Mouse (Mus musculus) stomach, embryonic 14.5 days (tissue): ENCODE measurements around the gene Bcl7b. TPM values are rescaled to one million over a fixed set of nuclear protein-coding genes. Genes with fewer than 3 reads are reported as not detected.
"Not testable (repeated sequence)": the region's sequence is repeated elsewhere in the genome, so short reads cannot be mapped to it uniquely, and the experiment has no call there.

Experiments used
- ATAC-seq: fragments of 200-750 bp; cut with Nextera tagmentation; 2 replicates; pipeline ENCODE4 v1.8.0; 2017; ENCODE audit warnings: low read depth, moderate TSS enrichment; ENCODE audit not compliant: insufficient number of reproducible peaks, insufficient read depth, low FRiP score
- H3K27ac ChIP-seq: fragments of 300-500 bp; sonication (generic); 2 replicates; pipeline ENCODE4 v1.5.1; 2014; ENCODE audit warnings: mild to moderate bottlenecking, low read length, moderate library complexity, mixed read lengths
- H3K27me3 ChIP-seq: fragments of 300-500 bp; sonication (generic); 2 replicates; pipeline ENCODE4 v1.6.1; 2014; ENCODE audit warnings: low read length, control low read depth, mixed read lengths; ENCODE audit not compliant: control insufficient read depth, insufficient read depth
- H3K36me3 ChIP-seq: fragments of 300-500 bp; sonication (generic); 2 replicates; pipeline ENCODE4 v1.6.1; 2014; ENCODE audit warnings: mild to moderate bottlenecking, control low read depth, low read length, moderate library complexity, mixed read lengths; ENCODE audit not compliant: control insufficient read depth, insufficient read depth
- H3K4me1 ChIP-seq: fragments of 300-500 bp; sonication (generic); 2 replicates; pipeline ENCODE4 v1.6.1; 2014; ENCODE audit warnings: low read length, control low read depth, mixed read lengths; ENCODE audit not compliant: control insufficient read depth, insufficient read depth
- H3K4me2 ChIP-seq: fragments of 300-500 bp; sonication (generic); replicated peaks from 2 replicates; pipeline ENCODE4 v1.6.1; 2014; ENCODE audit warnings: low read depth, low read length, control low read depth
- H3K4me3 ChIP-seq: fragments of 300-500 bp; sonication (generic); 2 replicates; pipeline ENCODE4 v1.5.1; 2014; ENCODE audit warnings: low read depth, low read length, control low read depth
- H3K9ac ChIP-seq: fragments of 300-500 bp; sonication (generic); replicated peaks from 2 replicates; pipeline ENCODE4 v1.6.1; 2014; ENCODE audit warnings: low read depth, mild to moderate bottlenecking, control low read depth, low read length, moderate library complexity, mixed read lengths
- H3K9me3 ChIP-seq: fragments of 300-500 bp; sonication (generic); 2 replicates; pipeline ENCODE4 v1.6.1; 2016; ENCODE audit warnings: low read depth, low read length, control low read depth; ENCODE audit not compliant: control insufficient read depth
- WGBS: fragments of 180-500 bp; shearing (Covaris S2); extraction: QIAGEN DNeasy Blood & Tissue Kit; methylation state at CpG from one replicate; pipeline ENCODE4 v1.1.7; 2014; 5-methylcytosine and 5-hydroxymethylcytosine counted together
- polyA plus RNA-seq: library from polyadenylated mRNA; unstranded; fragments of >200 nt; fragmentation: Nextera tagmentation; extraction: Ambion mirVana; gene quantifications from 2 replicates; pipeline ENCODE4 v1.2.1, GENCODE M21; 2014

Bcl7b gene
- polyA plus RNA-seq, 1 experiment from 2014 or later = 48.9 TPM

DNA sequence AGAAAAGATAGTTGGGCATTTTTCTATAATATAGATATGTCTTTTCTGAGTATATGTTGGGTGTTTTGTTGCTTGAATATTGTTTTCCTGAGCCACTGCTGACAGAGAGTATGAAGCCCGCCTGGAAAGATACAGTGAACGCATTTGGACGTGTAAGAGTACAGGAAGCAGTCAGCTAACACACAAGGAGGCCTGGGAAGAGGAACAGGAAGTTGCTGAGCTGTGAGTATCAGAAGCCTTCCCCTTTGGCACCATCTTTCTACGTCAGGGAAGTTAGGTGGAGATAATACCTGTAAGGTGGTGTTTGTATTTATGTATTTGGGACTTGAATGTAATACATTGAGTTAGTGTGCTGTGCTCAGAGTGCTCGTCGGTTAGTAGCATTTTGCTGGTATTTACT, 28.3 kb downstream of the Bcl7b start:
- H3K9ac ChIP-seq = no peak overlapping the region
- 77% methylated on average over 6 of the region's 6 CpGs for WGBS
- no peak overlapping the region for H3K27ac ChIP-seq
- H3K4me3 ChIP-seq = no peak overlapping the region
- H3K36me3 ChIP-seq = peaks cover 45% of the 10 kb centered on the region
- no peaks in the 10 kb centered on the region for H3K27me3 ChIP-seq
- no peak for ATAC-seq
- no peaks in the 10 kb centered on the region for H3K9me3 ChIP-seq
- no peak overlapping the region for H3K4me2 ChIP-seq
- 0 out of 2 replicates have a peak, but pooled peaks cover 4% of the 10 kb centered on the region for H3K4me1 ChIP-seq

DNA sequence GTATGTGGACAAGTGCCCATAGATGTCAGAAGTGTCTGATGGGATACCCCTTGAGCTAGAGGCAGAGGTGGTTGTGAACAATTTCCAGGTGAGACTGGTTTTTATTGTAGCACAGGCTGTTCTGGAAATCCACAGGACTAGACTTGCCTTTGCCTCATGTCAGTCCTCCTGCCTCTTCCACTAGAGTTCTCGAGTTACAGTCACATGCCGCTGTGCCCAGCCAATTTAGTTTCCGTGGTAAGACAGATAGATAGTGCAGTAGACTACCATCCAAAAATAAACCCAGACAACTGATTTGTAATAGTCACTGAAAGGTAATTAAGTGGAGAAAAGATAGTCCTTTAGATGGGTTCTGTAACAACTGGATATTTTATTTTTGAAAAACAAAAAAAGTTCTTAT, 34.7 kb downstream of the Bcl7b start:
- Histone ChIP-seq H3K27ac (no peak overlapping the region), H3K36me3 (peaks cover 71% of the 10 kb centered on the region), H3K9me3 (no peaks in the 10 kb centered on the region), H3K9ac (no peak overlapping the region), H3K4me1 (no peaks in the 10 kb centered on the region), H3K4me3 (no peak overlapping the region), H3K27me3 (no peaks in the 10 kb centered on the region), H3K4me2 (no peak overlapping the region)
- WGBS = 81% methylated on average over 3 of the region's 3 CpGs
- no peak for ATAC-seq

DNA sequence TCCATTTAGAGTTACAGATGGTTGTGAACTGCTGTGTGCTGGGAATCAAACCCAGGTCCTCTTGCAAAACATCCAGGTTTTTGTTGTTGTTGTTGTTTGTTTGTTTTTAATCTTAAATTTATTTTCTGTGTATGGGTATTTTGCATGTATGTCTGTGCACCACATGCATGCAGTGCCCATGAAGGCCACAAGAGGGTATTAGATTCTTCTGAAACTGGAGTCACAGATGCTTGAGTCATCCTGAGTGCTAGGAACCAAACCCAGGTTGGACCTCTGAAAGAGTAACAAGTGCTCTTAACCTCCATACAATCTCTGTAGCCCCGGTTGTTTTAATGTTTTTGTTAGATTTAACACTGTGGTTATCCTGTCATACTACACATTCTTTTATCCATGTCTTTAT, 40.1 kb downstream of the Bcl7b start:
- no peak for ATAC-seq
- Histone ChIP-seq H3K4me3 (no peak overlapping the region), H3K27ac (no peak overlapping the region), H3K4me2 (no peak overlapping the region), H3K9me3 (no peaks in the 10 kb centered on the region), H3K9ac (no peak overlapping the region), H3K27me3 (no peaks in the 10 kb centered on the region), H3K4me1 (no peaks in the 10 kb centered on the region), H3K36me3 (peaks cover 86% of the 10 kb centered on the region)
- WGBS = 100% methylated on average over 1 of the region's 1 CpGs

DNA sequence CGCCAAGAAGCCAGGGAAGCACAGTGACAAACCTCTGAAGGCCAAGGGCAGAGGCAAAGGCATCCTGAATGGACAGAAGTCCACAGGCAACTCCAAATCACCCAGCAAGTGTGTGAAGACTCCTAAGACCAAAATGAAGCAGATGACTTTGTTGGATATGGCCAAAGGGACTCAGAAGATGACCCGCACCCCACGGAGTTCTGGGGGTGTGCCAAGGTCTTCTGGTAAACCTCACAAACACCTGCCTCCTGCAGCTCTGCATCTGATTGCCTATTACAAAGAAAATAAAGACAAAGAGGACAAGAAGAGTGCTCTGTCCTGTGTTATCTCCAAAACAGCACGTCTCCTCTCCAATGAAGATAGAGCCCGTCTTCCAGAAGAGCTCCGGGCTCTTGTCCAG, 48.8 kb downstream of the Bcl7b start:
- Histone ChIP-seq H3K9me3 (no peaks in the 10 kb centered on the region), H3K4me3 (no peak overlapping the region), H3K36me3 (peaks cover 82% of the 10 kb centered on the region), H3K9ac (no peak overlapping the region), H3K27ac (no peak overlapping the region), H3K27me3 (no peaks in the 10 kb centered on the region), H3K4me2 (no peak overlapping the region), H3K4me1 (no peaks in the 10 kb centered on the region)
- ATAC-seq = no peak
- WGBS = 88% methylated on average over 6 of the region's 6 CpGs

DNA sequence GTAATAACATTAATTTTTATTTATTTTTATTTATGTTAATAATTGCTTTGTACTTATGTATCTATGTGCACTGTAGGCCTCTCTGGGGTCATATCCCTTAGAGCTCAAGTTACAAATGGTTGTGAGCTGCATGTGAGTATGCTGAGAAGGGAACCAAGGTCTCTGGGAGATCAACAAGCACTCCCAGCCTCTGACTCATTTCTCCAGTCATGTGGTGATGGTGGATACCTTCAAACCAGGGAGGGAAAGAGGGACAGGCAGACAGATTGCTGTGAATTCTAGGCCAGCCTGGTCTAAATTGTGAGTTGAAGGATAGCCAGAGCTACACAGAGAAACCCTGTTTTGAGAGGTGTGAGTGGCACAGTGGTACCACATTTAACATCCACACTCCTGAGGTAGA, 52.9 kb downstream of the Bcl7b start:
- Histone ChIP-seq H3K4me1 (no peaks in the 10 kb centered on the region), H3K27me3 (no peaks in the 10 kb centered on the region), H3K9me3 (no peaks in the 10 kb centered on the region), H3K4me2 (no peak overlapping the region), H3K4me3 (no peak overlapping the region), H3K9ac (no peak overlapping the region), H3K36me3 (peaks cover 75% of the 10 kb centered on the region), H3K27ac (no peak overlapping the region)
- no peak for ATAC-seq

DNA sequence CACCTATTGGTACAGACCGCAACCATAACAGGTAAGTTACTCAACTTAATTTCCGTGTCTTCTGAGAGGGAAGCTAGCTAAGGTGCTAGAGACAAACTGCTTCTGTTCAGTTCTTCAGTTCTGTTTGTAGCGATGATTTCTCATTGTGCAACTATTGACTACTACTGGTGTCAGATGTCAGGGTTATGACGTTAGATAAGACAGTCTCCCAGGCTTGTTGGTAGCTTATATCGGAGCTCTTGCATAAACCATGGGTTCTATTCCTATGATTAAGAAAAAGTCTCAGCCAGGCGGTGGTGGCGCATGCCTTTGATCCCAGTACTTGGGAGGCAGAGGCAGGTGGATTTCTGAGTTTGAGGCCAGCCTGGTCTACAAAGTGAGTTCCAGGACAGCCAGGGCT, 54.0 kb downstream of the Bcl7b start:
- Histone ChIP-seq H3K27ac (no peak overlapping the region), H3K9me3 (no peaks in the 10 kb centered on the region), H3K4me3 (no peak overlapping the region), H3K4me2 (no peak overlapping the region), H3K36me3 (peaks cover 73% of the 10 kb centered on the region), H3K9ac (no peak overlapping the region), H3K4me1 (no peaks in the 10 kb centered on the region), H3K27me3 (no peaks in the 10 kb centered on the region)
- 90% methylated on average over 7 of the region's 7 CpGs for WGBS
- no peak for ATAC-seq

DNA sequence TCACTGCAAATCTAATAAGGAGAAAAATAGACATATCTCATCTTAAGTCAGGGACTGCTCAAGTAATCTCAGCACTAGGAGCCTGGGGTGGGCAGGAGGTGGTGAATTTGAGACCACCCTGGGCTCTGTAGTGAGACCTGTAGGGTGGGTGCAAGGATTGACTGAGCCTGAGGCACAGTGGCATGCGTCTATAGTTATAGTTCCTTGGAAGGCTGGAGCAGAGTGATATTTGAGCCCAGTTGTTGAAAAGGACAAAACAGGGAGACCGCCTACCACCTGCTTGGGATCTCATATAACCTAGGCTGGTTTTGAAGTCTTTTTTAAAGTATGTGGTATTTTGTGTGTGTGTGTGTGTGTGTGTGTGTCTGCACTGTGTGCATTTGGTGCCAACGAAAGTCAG, 56.1 kb downstream of the Bcl7b start:
- Histone ChIP-seq H3K27me3 (no peaks in the 10 kb centered on the region), H3K27ac (no peak overlapping the region), H3K4me2 (no peak overlapping the region), H3K4me3 (no peak overlapping the region), H3K9ac (no peak overlapping the region), H3K36me3 (peaks cover 71% of the 10 kb centered on the region), H3K4me1 (no peaks in the 10 kb centered on the region), H3K9me3 (no peaks in the 10 kb centered on the region)
- 94% methylated on average over 3 of the region's 3 CpGs for WGBS
- no peak for ATAC-seq

DNA sequence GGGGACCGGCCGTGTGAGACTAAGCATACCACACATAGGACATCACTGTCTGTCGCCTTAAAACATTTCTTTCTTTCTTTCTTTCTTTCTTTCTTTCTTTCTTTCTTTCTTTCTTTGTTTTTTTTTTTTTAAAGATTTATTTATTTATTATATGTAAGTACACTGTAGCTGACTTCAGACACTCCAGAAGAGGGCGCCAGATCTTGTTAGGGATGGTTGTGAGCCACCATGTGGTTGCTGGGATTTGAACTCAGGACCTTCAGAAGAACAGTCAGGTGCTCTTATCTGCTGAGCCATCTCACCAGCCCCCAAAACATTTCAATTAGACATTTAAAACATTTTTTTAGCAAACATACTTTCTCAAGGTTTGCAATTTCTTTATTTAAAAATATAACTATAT, 57.8 kb downstream of the Bcl7b start:
- WGBS = 93% methylated on average over 4 of the region's 4 CpGs
- ATAC-seq, H3K4me2 ChIP-seq, H3K9me3 ChIP-seq, H3K4me1 ChIP-seq, H3K4me3 ChIP-seq, H3K9ac ChIP-seq, H3K27me3 ChIP-seq, H3K27ac ChIP-seq: not testable (repeated sequence)
- H3K36me3 ChIP-seq = peaks cover 77% of the 10 kb centered on the region

DNA sequence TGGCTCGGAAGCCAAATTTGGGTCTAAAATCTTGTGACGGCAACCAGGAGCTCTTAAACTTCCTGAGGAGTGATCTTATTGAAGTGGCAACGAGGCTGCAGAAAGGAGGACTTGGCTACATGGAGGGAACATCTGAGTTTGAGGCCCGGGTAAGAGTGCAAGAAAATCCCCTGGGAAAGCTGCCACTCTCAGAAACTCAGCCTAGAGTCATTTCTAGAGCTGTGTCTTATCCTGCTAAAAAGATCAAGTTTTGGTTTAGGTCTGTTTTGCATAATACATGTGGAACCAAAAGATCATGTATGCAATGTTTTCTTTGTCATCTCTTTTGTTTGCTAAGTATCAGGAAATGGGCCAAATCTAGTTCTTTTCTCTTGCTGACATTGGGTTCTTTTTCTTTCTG, 62.1 kb downstream of the Bcl7b start:
- ATAC-seq = no peak
- Histone ChIP-seq H3K4me3 (no peak overlapping the region), H3K27ac (no peak overlapping the region), H3K36me3 (peaks cover 88% of the 10 kb centered on the region), H3K9ac (no peak overlapping the region), H3K4me1 (no peaks in the 10 kb centered on the region), H3K27me3 (no peaks in the 10 kb centered on the region), H3K4me2 (no peak overlapping the region), H3K9me3 (no peaks in the 10 kb centered on the region)
- WGBS = 93% methylated on average over 4 of the region's 4 CpGs
